ENCODE assay signal across 28 mouse cellular contexts in genomic region chr4:152550203-152550549, GRCm38 (mm10).
A peak's percentile ranks its signal among the peaks of the same experiment; 100 is the strongest.
DNase-seq lines count a peak whose midpoint lies in the region; ATAC-seq and TF ChIP-seq lines count a peak whose summit lies in the region.
"Had no signal": no experiment of that assay in that cellular context is flagged by ENCODE, and none has a peak within 500 bp of the region (broad histone marks: within the 10 kb centered on the region; RNA-seq: fewer than 3 reads in every experiment).

No protein-coding gene starts in this region.

- no peaks in the 10 kb centered on the region for H3K79me2 ChIP-seq in MEL (ENCODE audit: control insufficient read depth, insufficient read depth, low read length, poor library complexity)

- H3K9ac ChIP-seq in hindbrain, embryonic 13.5 days, result no peak overlapping the region
- no peak overlapping the region for H3K9ac ChIP-seq in hindbrain, embryonic 14.5 days
- no peak overlapping the region for H3K9ac ChIP-seq in midbrain, embryonic 12.5 days (replicated peaks)
- H3K9ac ChIP-seq in midbrain, embryonic 16.5 days (ENCODE audit: low read depth, low read length), result no peak overlapping the region
- H3K9ac ChIP-seq in ES-E14 (ENCODE audit: insufficient read depth, low read depth, low read length, poor library complexity, severe bottlenecking) (no peak overlapping the region), MEL (ENCODE audit: control insufficient read depth, low read depth, low read length, poor library complexity, severe bottlenecking) (no peak overlapping the region)
- H3K9ac ChIP-seq: embryonic facial prominence, embryonic 13.5 days; forebrain, embryonic 12.5 days; forebrain, embryonic 15.5 days; heart, embryonic 12.5 days; heart, embryonic 15.5 days; hindbrain, embryonic 12.5 days had no signal

- H3K4me2 ChIP-seq in hindbrain, embryonic 13.5 days, result no peak overlapping the region
- H3K4me2 ChIP-seq in hindbrain, embryonic 14.5 days (replicated peaks), result no peak overlapping the region
- no peak overlapping the region for H3K4me2 ChIP-seq in midbrain, embryonic 12.5 days (replicated peaks)
- H3K4me2 ChIP-seq in midbrain, embryonic 16.5 days (ENCODE audit: low read length), result no peak overlapping the region
- H3K4me2 ChIP-seq: embryonic facial prominence, embryonic 13.5 days; forebrain, embryonic 12.5 days; forebrain, embryonic 15.5 days; heart, embryonic 12.5 days; heart, embryonic 15.5 days; hindbrain, embryonic 12.5 days had no signal

- in situ Hi-C loops in ES-E14 (cut with MboI; ENCODE audit: low sequenced_read_pairs in 2 of 2, unreplicated experiment in 2 of 2), result no loop called here

- WGBS in hindbrain, embryonic 13.5 days, result 91% methylated on average over 6 of the region's 6 CpGs
- 91% methylated on average over 6 of the region's 6 CpGs for WGBS in hindbrain, embryonic 14.5 days
- WGBS in midbrain, embryonic 12.5 days, result 92% methylated on average over 6 of the region's 6 CpGs
- 91% methylated on average over 6 of the region's 6 CpGs for WGBS in midbrain, embryonic 16.5 days
- WGBS in thymus, adult 2 months, result 95% methylated on average over 6 of the region's 6 CpGs

- H3K27me3 ChIP-seq in hindbrain, embryonic 13.5 days, result 0 out of 2 replicates have a peak, but pooled peaks cover 3% of the 10 kb centered on the region
- no peaks in the 10 kb centered on the region for H3K27me3 ChIP-seq in hindbrain, embryonic 14.5 days (ENCODE audit: control insufficient read depth, insufficient read depth, low read length)
- peaks cover 3% of the 10 kb centered on the region; the same call in 1 of the 2 replicates for H3K27me3 ChIP-seq in midbrain, embryonic 12.5 days
- H3K27me3 ChIP-seq in midbrain, embryonic 16.5 days (ENCODE audit: control insufficient read depth, insufficient read depth, low read depth, low read length), result no peaks in the 10 kb centered on the region
- H3K27me3 ChIP-seq in MEL (ENCODE audit: control insufficient read depth in 1 of 2, insufficient read depth in 2 of 2, low read length in 2 of 2), result no peaks in the 10 kb centered on the region
- H3K27me3 ChIP-seq in thymus, adult 2 months (ENCODE audit: control insufficient read depth, insufficient read depth, low read length), result no peaks in the 10 kb centered on the region
- H3K27me3 ChIP-seq: embryonic facial prominence, embryonic 13.5 days; forebrain, embryonic 12.5 days; forebrain, embryonic 15.5 days; hindbrain, embryonic 12.5 days had no signal

- TF ChIP-seq CTCF in MEL (IDR thresholded peaks at IDR 0.05 in 2 of 3, conservative IDR thresholded peaks at IDR 0.05 in 1 of 3; ENCODE audit: control insufficient read depth in 1 of 3, insufficient read depth in 1 of 3, low read depth in 2 of 3, low read length in 3 of 3, poor library complexity in 1 of 3, severe bottlenecking in 1 of 3), result no peak
- TF ChIP-seq CTCF in thymus, adult 2 months (IDR thresholded peaks at IDR 0.05; ENCODE audit: borderline replicate concordance, control insufficient read depth, extremely low read depth, insufficient read depth, low read length, poor library complexity), result no peak

- TF ChIP-seq RAD21 in MEL (IDR thresholded peaks at IDR 0.05; ENCODE audit: low read depth, low read length), result no peak

- no peak for ATAC-seq in hindbrain, embryonic 13.5 days (ENCODE audit: low FRiP score)
- no peak for ATAC-seq in hindbrain, embryonic 14.5 days (ENCODE audit: low FRiP score)
- ATAC-seq in midbrain, embryonic 12.5 days (ENCODE audit: low FRiP score, low read depth), result no peak
- no peak for ATAC-seq in midbrain, embryonic 16.5 days
- ATAC-seq: activated CD4-positive, CD25-positive, alpha-beta regulatory T cell, adult 4 months; CD4-positive, CD25-positive, alpha-beta regulatory T cell, adult 4 months; forebrain, embryonic 15.5 days; hindbrain, postnatal 0 days; inflammation-experienced regulatory T-cells, adult 6 months; intestine, embryonic 16.5 days had no signal

- no peak for DNase-seq in hindbrain, embryonic 14.5 days (ENCODE audit: low spot score)
- DNase-seq in ES-E14 (ENCODE audit: low read depth, low spot score) (no peak), MEL (ENCODE audit: low read depth, low spot score) (no peak)
- no peak for DNase-seq in thymus, adult 2 months
- DNase-seq: adrenal gland, adult 8-10 months; adrenal gland, postnatal 36 days; cerebellum, adult 18-20 months; cerebellum, adult 9-10 months; gastrocnemius, postnatal 25 days; heart, adult 18-20 months; heart, postnatal 10 days; heart, postnatal 36 days had no signal

- no peak overlapping the region for H3K4me3 ChIP-seq in hindbrain, embryonic 13.5 days
- no peak overlapping the region for H3K4me3 ChIP-seq in hindbrain, embryonic 14.5 days (replicated peaks; ENCODE audit: low read length)
- no peak overlapping the region for H3K4me3 ChIP-seq in midbrain, embryonic 12.5 days
- no peak overlapping the region for H3K4me3 ChIP-seq in midbrain, embryonic 16.5 days (ENCODE audit: low read depth, low read length)
- H3K4me3 ChIP-seq in ES-E14 (ENCODE audit: insufficient read depth in 1 of 2, low read depth in 1 of 2, low read length in 2 of 2, poor library complexity in 1 of 2, severe bottlenecking in 1 of 2) (no peak overlapping the region), MEL (ENCODE audit: control insufficient read depth in 1 of 2, insufficient read depth in 1 of 2, low read depth in 2 of 2, low read length in 2 of 2) (no peak overlapping the region)
- no peak overlapping the region for H3K4me3 ChIP-seq in thymus, adult 2 months (ENCODE audit: control insufficient read depth, insufficient read depth, low read length)
- H3K4me3 ChIP-seq: embryonic facial prominence, embryonic 10.5 days; embryonic facial prominence, embryonic 13.5 days; erythroblast, embryonic 14.5 days; forebrain, embryonic 12.5 days; forebrain, embryonic 15.5 days; heart, embryonic 12.5 days; heart, embryonic 15.5 days; hindbrain, embryonic 12.5 days had no signal

- TF ChIP-seq POLR2A in MEL (IDR thresholded peaks at IDR 0.05; ENCODE audit: control insufficient read depth in 1 of 2, insufficient read depth in 1 of 2, low read depth in 1 of 2, low read length in 2 of 2, poor library complexity in 1 of 2), result no peak
- no peak for TF ChIP-seq POLR2A in thymus, adult 2 months (IDR thresholded peaks at IDR 0.05; ENCODE audit: control insufficient read depth, extremely low read depth, insufficient read depth, low read length, poor library complexity)

- TF ChIP-seq EP300 in MEL (IDR thresholded peaks at IDR 0.05; ENCODE audit: low read depth in 1 of 2, low read length in 2 of 2), result no peak

- peaks cover 37% of the 10 kb centered on the region for H3K4me1 ChIP-seq in hindbrain, embryonic 13.5 days (replicated peaks)
- peaks cover 21% of the 10 kb centered on the region for H3K4me1 ChIP-seq in hindbrain, embryonic 14.5 days (replicated peaks; ENCODE audit: control insufficient read depth, insufficient read depth, low read length)
- H3K4me1 ChIP-seq in midbrain, embryonic 12.5 days, result peaks cover 22% of the 10 kb centered on the region
- H3K4me1 ChIP-seq in midbrain, embryonic 16.5 days (ENCODE audit: control insufficient read depth, insufficient read depth, low read length), result peaks cover 14% of the 10 kb centered on the region
- peaks cover 0 to 5% of the 10 kb centered on the region in 2 experiments; a peak in 1 of 4 replicates for H3K4me1 ChIP-seq in ES-E14 (ENCODE audit: control insufficient read depth in 2 of 2, insufficient read depth in 2 of 2, low read length in 2 of 2, poor library complexity in 1 of 2)
- no peaks in the 10 kb centered on the region for H3K4me1 ChIP-seq in MEL (ENCODE audit: control insufficient read depth in 1 of 2, insufficient read depth in 2 of 2, low read length in 2 of 2)
- H3K4me1 ChIP-seq in thymus, adult 2 months (replicated peaks; ENCODE audit: control insufficient read depth, insufficient read depth, low read length), result no peaks in the 10 kb centered on the region

- H3K27ac ChIP-seq in hindbrain, embryonic 13.5 days, result peak overlapping the region; percentile 55; the same call in 1 of the 2 replicates
- no peak overlapping the region for H3K27ac ChIP-seq in hindbrain, embryonic 14.5 days
- peak overlapping the region; percentile 31; the same call in 1 of the 2 replicates for H3K27ac ChIP-seq in midbrain, embryonic 12.5 days (replicated peaks)
- H3K27ac ChIP-seq in midbrain, embryonic 16.5 days (ENCODE audit: low read length), result no peak overlapping the region
- H3K27ac ChIP-seq in ES-E14 (ENCODE audit: insufficient read depth, low read depth, low read length, poor library complexity, severe bottlenecking) (no peak overlapping the region), MEL (ENCODE audit: control insufficient read depth, low read depth, low read length) (no peak overlapping the region)
- no peak overlapping the region for H3K27ac ChIP-seq in thymus, adult 2 months (ENCODE audit: control insufficient read depth, insufficient read depth, low read length)
- H3K27ac ChIP-seq: embryonic facial prominence, embryonic 10.5 days; embryonic facial prominence, embryonic 13.5 days; forebrain, embryonic 12.5 days; forebrain, embryonic 15.5 days; heart, embryonic 15.5 days; hindbrain, embryonic 12.5 days; hindbrain, postnatal 0 days had no signal

- peaks cover 7% of the 10 kb centered on the region for H3K36me3 ChIP-seq in hindbrain, embryonic 13.5 days
- H3K36me3 ChIP-seq in hindbrain, embryonic 14.5 days (replicated peaks; ENCODE audit: control insufficient read depth, insufficient read depth), result no peaks in the 10 kb centered on the region
- H3K36me3 ChIP-seq in midbrain, embryonic 12.5 days, result 0 out of 2 replicates have a peak, but pooled peaks cover 7% of the 10 kb centered on the region
- 0 out of 2 replicates have a peak, but pooled peaks cover 4% of the 10 kb centered on the region for H3K36me3 ChIP-seq in midbrain, embryonic 16.5 days (ENCODE audit: control insufficient read depth, insufficient read depth, low read length)
- no peaks in the 10 kb centered on the region for H3K36me3 ChIP-seq in ES-E14 (ENCODE audit: control insufficient read depth, insufficient read depth, low read length, poor library complexity, severe bottlenecking)
- H3K36me3 ChIP-seq in MEL (ENCODE audit: control insufficient read depth in 1 of 2, insufficient read depth in 2 of 2, low read length in 2 of 2), result no peaks in the 10 kb centered on the region
- no peaks in the 10 kb centered on the region for H3K36me3 ChIP-seq in thymus, adult 2 months (ENCODE audit: control insufficient read depth, insufficient read depth, low read length)
- H3K36me3 ChIP-seq: forebrain, embryonic 15.5 days; heart, embryonic 15.5 days had no signal

- H3K9me3 ChIP-seq in hindbrain, embryonic 13.5 days, result no peaks in the 10 kb centered on the region
- H3K9me3 ChIP-seq in hindbrain, embryonic 14.5 days (ENCODE audit: control insufficient read depth, low read length), result no peaks in the 10 kb centered on the region
- 0 out of 2 replicates have a peak, but pooled peaks cover 2% of the 10 kb centered on the region for H3K9me3 ChIP-seq in midbrain, embryonic 12.5 days
- no peaks in the 10 kb centered on the region for H3K9me3 ChIP-seq in midbrain, embryonic 16.5 days (replicated peaks; ENCODE audit: control insufficient read depth, low read length, poor library complexity, severe bottlenecking)
- H3K9me3 ChIP-seq in ES-E14 (ENCODE audit: control insufficient read depth, insufficient read depth, low read depth, low read length) (no peaks in the 10 kb centered on the region), MEL (replicated peaks; ENCODE audit: insufficient read depth, low read length) (no peaks in the 10 kb centered on the region)
- H3K9me3 ChIP-seq: embryonic facial prominence, embryonic 10.5 days; forebrain, embryonic 12.5 days; forebrain, embryonic 15.5 days; heart, embryonic 15.5 days; hindbrain, embryonic 12.5 days had no signal

Comparison
In these comparisons a context has a peak if more than half of its experiments do, and no peak if none do; other contexts are left out.
1. H3K27ac ChIP-seq: peak in hindbrain, embryonic 13.5 days (single experiment) and midbrain, embryonic 12.5 days (single experiment); none in hindbrain, embryonic 14.5 days (single experiment), midbrain, embryonic 16.5 days (single experiment), ES-E14 (single experiment), MEL (single experiment) and thymus, adult 2 months (single experiment).